Mouse (Mus musculus): ENCODE results near the gene Ppfia4.
"Not testable (repeated sequence)": the region's sequence is repeated elsewhere in the genome, so short reads cannot be mapped to it uniquely, and the experiment has no call there.

Gene Ppfia4

DNA sequence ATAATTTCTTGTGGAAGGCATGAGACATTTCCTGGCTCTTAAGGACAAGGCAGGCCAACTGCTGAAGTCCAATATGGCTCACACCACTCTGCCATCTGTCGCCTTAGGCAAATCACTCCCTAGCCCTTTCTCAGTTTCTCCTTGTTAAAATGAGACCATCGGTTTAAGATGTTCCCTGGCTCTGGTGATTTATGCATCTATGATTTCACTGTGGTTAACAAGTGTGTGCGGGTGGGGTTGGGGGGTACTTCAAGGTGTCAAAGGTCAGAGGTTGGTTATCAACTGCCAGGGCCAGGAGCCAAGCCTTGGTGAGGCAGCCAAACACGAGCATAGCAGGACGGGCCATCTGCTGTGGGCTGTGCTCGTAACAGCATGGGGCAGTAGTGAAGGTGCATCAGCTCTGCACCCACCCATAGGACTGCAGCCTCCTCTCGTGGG, 58.2 kb downstream of the Ppfia4 start:
- no peak for DNase-seq (ENCODE audit: low read depth in 1 of 2, low spot score in 2 of 2)

DNA sequence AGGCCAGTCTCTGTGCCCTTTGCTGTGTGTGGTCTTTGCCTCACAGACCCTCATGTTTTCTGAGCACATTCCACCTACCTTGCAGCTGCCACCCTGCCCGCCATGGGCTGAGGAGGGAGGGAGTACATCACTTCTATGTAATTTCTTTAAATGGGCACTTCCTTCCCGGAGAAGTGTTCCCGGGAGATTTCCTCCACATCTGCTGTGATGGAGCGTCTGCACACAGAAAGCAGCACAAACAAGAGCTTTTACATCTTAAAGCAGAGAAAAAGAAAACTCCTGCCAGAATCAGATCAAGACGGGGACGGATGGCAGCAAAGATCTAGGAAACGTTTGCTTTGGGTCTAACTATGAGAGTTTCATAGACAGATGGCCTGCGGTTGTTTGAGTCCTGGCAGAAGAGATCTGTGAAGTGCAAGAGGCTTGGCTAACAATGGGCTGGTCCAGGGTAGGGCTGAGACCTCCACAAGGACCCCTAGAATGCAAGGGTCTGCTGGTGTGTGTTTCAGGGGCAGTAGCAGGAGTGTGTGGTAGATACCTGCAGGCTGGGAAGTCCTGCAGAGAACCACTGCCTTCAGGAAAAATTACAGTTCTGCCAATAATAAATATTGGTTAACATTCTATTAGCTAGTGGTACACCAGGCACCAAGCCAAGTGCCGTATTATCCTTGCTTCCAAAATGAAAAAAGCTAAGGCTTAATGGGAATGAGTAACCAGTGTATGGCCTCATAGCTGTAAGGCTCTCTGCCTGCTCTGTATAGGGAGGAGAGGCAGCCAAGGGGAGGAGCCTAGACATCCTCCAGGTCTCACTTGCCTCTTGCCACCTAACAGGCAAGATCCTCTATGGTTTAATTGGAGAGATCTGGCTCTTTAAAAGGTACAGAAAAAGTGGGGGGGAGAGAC, 59.0 kb downstream of the Ppfia4 start:
- no peak for DNase-seq (ENCODE audit: low read depth in 1 of 2, low spot score in 2 of 2)

DNA sequence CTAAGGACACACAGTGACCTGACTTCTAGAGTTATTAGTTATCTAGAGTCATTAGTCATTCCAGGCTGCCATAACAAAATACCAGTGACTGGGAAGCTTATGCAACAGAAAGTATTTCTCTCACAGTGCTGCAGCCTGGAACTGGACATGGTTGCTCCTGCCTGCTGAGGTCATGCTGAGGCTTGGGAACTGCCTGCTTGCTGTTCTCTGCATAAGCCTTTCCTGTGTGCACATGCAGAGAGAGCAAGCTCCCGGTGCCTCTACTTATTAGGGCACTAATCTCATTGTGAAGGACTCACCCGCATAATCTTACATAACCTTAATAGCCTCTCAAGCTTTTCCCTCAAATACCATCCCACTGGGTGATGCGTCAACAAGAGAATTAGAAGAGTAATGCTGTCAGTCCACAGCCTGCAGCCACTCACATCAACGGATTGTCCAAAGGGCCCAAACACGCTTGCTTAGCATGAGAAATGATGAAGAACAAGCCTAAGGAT, 59.9 kb downstream of the Ppfia4 start:
- DNase-seq (ENCODE audit: low read depth in 1 of 2, low spot score in 2 of 2), result no peak

DNA sequence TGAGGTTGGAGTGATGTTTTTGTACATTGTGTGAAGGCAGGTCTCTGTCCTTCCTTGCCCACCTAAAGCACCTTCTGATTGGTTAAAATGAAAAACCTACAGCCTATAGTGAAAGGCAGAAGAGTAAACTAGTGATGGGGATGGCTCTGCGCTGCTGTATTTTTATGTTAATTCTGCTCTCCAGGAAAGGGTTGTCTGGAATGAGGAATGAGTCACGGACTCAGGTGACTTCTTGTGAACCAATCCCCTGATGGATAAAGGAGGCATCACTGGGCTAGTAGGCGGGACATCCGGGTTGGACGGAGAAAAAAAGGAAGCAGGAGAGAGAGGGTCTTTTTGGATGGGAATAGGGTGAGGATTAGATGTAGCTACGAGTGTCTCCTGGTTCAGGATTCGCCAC, 62.7 kb downstream of the Ppfia4 start:
- no peak for DNase-seq (ENCODE audit: low read depth in 1 of 2, low spot score in 2 of 2)

- DNase-seq (ENCODE audit: low read depth in 1 of 2, low spot score in 2 of 2), result no peak
Measured at GRCm38 (mm10) chr1:134265797-134266196, 66.9 kb downstream of the Ppfia4 start.

- no peak for DNase-seq (ENCODE audit: low read depth in 1 of 2, low spot score in 2 of 2)
Measured at GRCm38 (mm10) chr1:134264341-134264740, 68.4 kb downstream of the Ppfia4 start.

GRCm38 (mm10) chr1:134249681-134250080, 83.0 kb downstream of the Ppfia4 start:
- not testable (repeated sequence) for DNase-seq (ENCODE audit: low read depth in 1 of 2, low spot score in 2 of 2)

Measured in monocyte, adult 2 months (primary cell).